Mouse (Mus musculus) E14TG2a.4 (cell line): Measurements from ENCODE around the gene Snx17.

Experiments
- CTCF ChIP-seq: conservative IDR thresholded peaks from 2 replicates; pipeline ENCODE4 v1.5.1; 2014; ENCODE audit warnings: low read length
- NANOG ChIP-seq: IDR thresholded peaks from 2 replicates; pipeline ENCODE4 v1.6.1; 2014; ENCODE audit warnings: borderline replicate concordance, low read length, mixed read lengths
- POU5F1 ChIP-seq: IDR thresholded peaks from 2 replicates; pipeline ENCODE4 v1.6.1; 2014; ENCODE audit warnings: low read length, borderline replicate concordance

DNA sequence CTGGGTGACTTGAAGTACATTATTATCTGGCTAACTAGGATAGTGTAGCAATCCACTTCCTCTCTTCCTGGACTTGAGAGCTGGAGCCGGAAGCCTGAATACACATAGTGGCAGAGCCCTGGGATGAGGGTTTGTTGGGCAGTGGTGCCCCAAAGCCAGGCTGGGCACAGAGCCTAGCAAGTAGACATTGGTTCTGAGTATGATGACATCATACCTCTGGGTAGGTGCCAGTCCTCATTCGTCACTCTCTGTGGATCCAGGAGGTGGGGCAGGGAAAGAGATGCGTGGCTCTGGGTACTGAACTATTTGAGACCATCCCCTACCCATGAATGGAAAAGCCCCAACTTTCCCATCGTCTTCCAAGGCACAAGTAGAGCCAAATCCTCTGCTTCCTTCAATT lies 43.2 kb upstream of the Snx17 start:
- TF ChIP-seq CTCF: no peak
- no peak for TF ChIP-seq POU5F1
- TF ChIP-seq NANOG: no peak
